Mouse (Mus musculus) C2C12 (cell line): ENCODE measurements around the gene G6pc3. TPM values are rescaled to one million over a fixed set of nuclear protein-coding genes. Genes with fewer than 3 reads are reported as not detected.
A peak's percentile ranks its signal among the peaks of the same experiment; 100 is the strongest.

ENCODE experiments used
- H3K27me3 ChIP-seq: one replicate; pipeline ENCODE4 v1.6.1; 2011; ENCODE audit not compliant: control insufficient read depth, insufficient read depth, insufficient read length
- H3K36me3 ChIP-seq: one replicate; pipeline ENCODE4 v1.6.1; 2011; ENCODE audit not compliant: control insufficient read depth, insufficient read depth
- H3K4me3 ChIP-seq: one replicate; pipeline ENCODE4 v1.5.1; 2011; ENCODE audit warnings: mild to moderate bottlenecking, control low read depth; ENCODE audit not compliant: poor library complexity, insufficient read depth, severe bottlenecking
- H3K79me2 ChIP-seq: one replicate; pipeline ENCODE4 v1.6.1; 2011; ENCODE audit not compliant: control insufficient read depth, insufficient read depth
- H3K79me3 ChIP-seq: one replicate; pipeline ENCODE4 v1.6.1; 2011; ENCODE audit warnings: low read depth, control low read depth
- H3ac ChIP-seq: one replicate; pipeline ENCODE3; 2011; ENCODE audit warnings: low read depth; ENCODE audit not compliant: control insufficient read depth, insufficient read length
- CEBPB ChIP-seq: IDR thresholded peaks from one replicate; pipeline ENCODE4 v1.6.1; 2011; ENCODE audit warnings: low read depth, mild to moderate bottlenecking, control low read depth, moderate library complexity
- CTCF ChIP-seq: IDR thresholded peaks from one replicate; pipeline ENCODE4 v1.5.1; 2011; ENCODE audit not compliant: control insufficient read depth, insufficient read depth, insufficient read length
- FOSL1 ChIP-seq: IDR thresholded peaks from one replicate; pipeline ENCODE4 v1.8.0; 2011; ENCODE audit warnings: mild to moderate bottlenecking, low read length; ENCODE audit not compliant: poor library complexity, insufficient read depth, severe bottlenecking
- MAX ChIP-seq: IDR thresholded peaks from one replicate; pipeline ENCODE4 v1.6.1; 2011; ENCODE audit warnings: mild to moderate bottlenecking, control low read depth
- MYOD1 ChIP-seq: IDR thresholded peaks from one replicate; pipeline ENCODE4 v1.6.1; 2011; ENCODE audit warnings: low read depth; ENCODE audit not compliant: control insufficient read depth, insufficient read length
- MYOG ChIP-seq: IDR thresholded peaks from one replicate; pipeline ENCODE4 v1.6.1; 2011; ENCODE audit not compliant: control insufficient read depth, insufficient read length; ENCODE audit errors: extremely low read depth
- USF1 ChIP-seq: IDR thresholded peaks from one replicate; pipeline ENCODE4 v1.6.1; 2011; ENCODE audit warnings: low read depth, mild to moderate bottlenecking, control low read depth, moderate library complexity
- long read RNA-seq, 2 experiments: library from polyadenylated mRNA; unstranded; transcript quantifications; one replicate each; pipeline ENCODE4 v2.0.0; 2019 to 2020
- polyA plus RNA-seq: library from polyadenylated mRNA; unstranded; fragments of >200 nt; fragmentation: generic; extraction: Trizol; gene quantifications from one replicate; pipeline ENCODE4 v1.2.1, GENCODE M21; 2012; ENCODE audit warnings: missing spikeins

G6pc3 gene
- polyA plus RNA-seq = 40.4 TPM
- long read RNA-seq, experiment 1, transcript G6pc3-202 (6 exons, 1,573 nt) = major isoform, 37 of 45 reads
- long read RNA-seq, experiment 1, partial matches to known transcripts = 2 of 45 reads
- long read RNA-seq, experiment 1, other reads (novel, unspliced or antisense) = 4 of 45 reads
- long read RNA-seq, experiment 2, transcript G6pc3-202 (6 exons, 1,573 nt) = major isoform, 64 of 67 reads
- long read RNA-seq, experiment 2, partial matches to known transcripts = 0 of 67 reads
- long read RNA-seq, experiment 2, other reads (novel, unspliced or antisense) = 3 of 67 reads

GRCm38 (mm10) chr11:102189461-102190436, at the start of gene G6pc3:
Gene G6pc3 (plus strand): TSS chr11:102189620.
- no peaks in the 10 kb centered on the region for H3K79me3 ChIP-seq
- TF ChIP-seq CTCF = no peak
- TF ChIP-seq USF1 = peak; percentile 94
- peak; percentile 100 for TF ChIP-seq MAX
- TF ChIP-seq CEBPB = peak; percentile 78
- H3K27me3 ChIP-seq = no peaks in the 10 kb centered on the region
- H3ac ChIP-seq = peak within 1 kb of the TSS; percentile 60
- peak within 1 kb of the TSS; percentile 50 for H3K4me3 ChIP-seq
- peaks cover 19% of the 10 kb centered on the region for H3K79me2 ChIP-seq
- H3K36me3 ChIP-seq = peaks cover 26% of the 10 kb centered on the region

GRCm38 (mm10) chr11:102140508-102140907, 48.9 kb upstream of the G6pc3 start:
- Histone ChIP-seq H3K36me3 (no peaks in the 10 kb centered on the region), H3K79me2 (no peaks in the 10 kb centered on the region), H3K79me3 (no peaks in the 10 kb centered on the region), H3ac (no peak overlapping the region), H3K4me3 (no peak overlapping the region), H3K27me3 (peaks cover 13% of the 10 kb centered on the region)
- TF ChIP-seq MAX = no peak
- no peak for TF ChIP-seq CEBPB

- peaks cover 25% of the 10 kb centered on the region for H3K27me3 ChIP-seq
- no peaks in the 10 kb centered on the region for H3K79me2 ChIP-seq
- TF ChIP-seq CTCF = no peak
- no peak for TF ChIP-seq USF1
- no peak for TF ChIP-seq FOSL1
- TF ChIP-seq CEBPB = no peak
- TF ChIP-seq MYOG = no peak
- TF ChIP-seq MAX = no peak
- no peak for TF ChIP-seq MYOD1
- no peak overlapping the region for H3ac ChIP-seq
- H3K4me3 ChIP-seq = no peak overlapping the region
- H3K36me3 ChIP-seq = no peaks in the 10 kb centered on the region
- H3K79me3 ChIP-seq = no peaks in the 10 kb centered on the region
Measured at GRCm38 (mm10) chr11:102142355-102142754, 47.1 kb upstream of the G6pc3 start.

- Histone ChIP-seq H3K4me3 (no peak overlapping the region), H3K79me3 (no peaks in the 10 kb centered on the region), H3K79me2 (no peaks in the 10 kb centered on the region), H3ac (no peak overlapping the region), H3K36me3 (no peaks in the 10 kb centered on the region), H3K27me3 (peaks cover 42% of the 10 kb centered on the region)
- TF ChIP-seq CEBPB (no peak), MYOG (no peak), USF1 (no peak), MYOD1 (no peak), CTCF (no peak), MAX (no peak), FOSL1 (no peak)
Measured at GRCm38 (mm10) chr11:102144957-102145470, 44.4 kb upstream of the G6pc3 start.

- Histone ChIP-seq H3K36me3 (no peaks in the 10 kb centered on the region), H3K79me3 (no peaks in the 10 kb centered on the region), H3K4me3 (no peak within 1 kb of the TSS), H3K27me3 (peaks cover 42% of the 10 kb centered on the region), H3K79me2 (no peaks in the 10 kb centered on the region), H3ac (no peak within 1 kb of the TSS)
- TF ChIP-seq CEBPB (no peak), FOSL1 (no peak), MAX (no peak), CTCF (no peak), USF1 (no peak), MYOG (no peak), MYOD1 (no peak)
Measured at GRCm38 (mm10) chr11:102145471-102146001, 43.9 kb upstream of the G6pc3 start, which contains the start of gene Nags. Gene Nags (plus strand): TSS chr11:102145513.
